Mouse (Mus musculus): Measurements from ENCODE around the gene Adcy5. TPM values are rescaled to one million over a fixed set of nuclear protein-coding genes. Genes with fewer than 3 reads are reported as not detected.

The Adcy5 gene
- polyA plus RNA-seq, 1 experiment from 2014 or later: 2.7 TPM

- Histone ChIP-seq H3K4me3 (replicated peaks) (no peak overlapping the region), H3K27ac (no peak overlapping the region), H3K36me3 (no peaks in the 10 kb centered on the region), H3K4me2 (no peak overlapping the region), H3K4me1 (replicated peaks) (peaks cover 8% of the 10 kb centered on the region), H3K27me3 (no peaks in the 10 kb centered on the region), H3K9ac (replicated peaks) (no peak overlapping the region), H3K9me3 (no peaks in the 10 kb centered on the region; the same call in 1 of the 2 replicates)
- no peak for ATAC-seq (ENCODE audit: insufficient number of reproducible peaks, insufficient read depth, low FRiP score, low TSS enrichment, low read depth)
- 79% methylated on average over 4 of the region's 4 CpGs for WGBS
These were observed 33.4 kb downstream of the Adcy5 start for GRCm38 (mm10) chr16:35188111-35188510.

- WGBS: 72% methylated on average over 11 of the region's 11 CpGs
- H3K9me3 ChIP-seq: no peaks in the 10 kb centered on the region; the same call in 1 of the 2 replicates
- H3K27me3 ChIP-seq: no peaks in the 10 kb centered on the region
- H3K36me3 ChIP-seq: no peaks in the 10 kb centered on the region
- peaks cover 17% of the 10 kb centered on the region for H3K4me1 ChIP-seq (replicated peaks)
- no peak overlapping the region for H3K4me2 ChIP-seq
- no peak overlapping the region for H3K9ac ChIP-seq (replicated peaks)
- no peak overlapping the region for H3K4me3 ChIP-seq (replicated peaks)
- no peak overlapping the region for H3K27ac ChIP-seq
- ATAC-seq (ENCODE audit: insufficient number of reproducible peaks, insufficient read depth, low FRiP score, low TSS enrichment, low read depth): no peak
These were observed 34.9 kb downstream of the Adcy5 start for GRCm38 (mm10) chr16:35189420-35190141.

- no peak overlapping the region for H3K9ac ChIP-seq (replicated peaks)
- no peaks in the 10 kb centered on the region for H3K36me3 ChIP-seq
- 79% methylated on average over 7 of the region's 7 CpGs for WGBS
- H3K27ac ChIP-seq: no peak overlapping the region
- ATAC-seq (ENCODE audit: insufficient number of reproducible peaks, insufficient read depth, low FRiP score, low TSS enrichment, low read depth): no peak
- no peaks in the 10 kb centered on the region for H3K27me3 ChIP-seq
- no peak overlapping the region for H3K4me2 ChIP-seq
- no peak overlapping the region for H3K4me3 ChIP-seq (replicated peaks)
- peaks cover 20% of the 10 kb centered on the region for H3K4me1 ChIP-seq (replicated peaks)
- no peaks in the 10 kb centered on the region; the same call in 1 of the 2 replicates for H3K9me3 ChIP-seq
These were observed 36.1 kb downstream of the Adcy5 start for GRCm38 (mm10) chr16:35190777-35191176.

GRCm38 (mm10) chr16:35191271-35191670 is 36.6 kb downstream of the Adcy5 start:
- no peak overlapping the region for H3K4me3 ChIP-seq (replicated peaks)
- no peak for ATAC-seq (ENCODE audit: insufficient number of reproducible peaks, insufficient read depth, low FRiP score, low TSS enrichment, low read depth)
- no peak overlapping the region for H3K27ac ChIP-seq
- H3K4me2 ChIP-seq: no peak overlapping the region
- no peaks in the 10 kb centered on the region; the same call in 1 of the 2 replicates for H3K9me3 ChIP-seq
- H3K4me1 ChIP-seq (replicated peaks): peaks cover 25% of the 10 kb centered on the region
- H3K9ac ChIP-seq (replicated peaks): no peak overlapping the region
- no peaks in the 10 kb centered on the region for H3K36me3 ChIP-seq
- H3K27me3 ChIP-seq: no peaks in the 10 kb centered on the region
- WGBS: 54% methylated on average over 7 of the region's 7 CpGs

GRCm38 (mm10) chr16:35192471-35192870 is 37.8 kb downstream of the Adcy5 start:
- H3K4me2 ChIP-seq: no peak overlapping the region

GRCm38 (mm10) chr16:35193357-35193756 is 38.7 kb downstream of the Adcy5 start:
- no peak for ATAC-seq (ENCODE audit: insufficient number of reproducible peaks, insufficient read depth, low FRiP score, low TSS enrichment, low read depth)
- WGBS: 46% methylated on average over 3 of the region's 3 CpGs
- Histone ChIP-seq H3K4me2 (no peak overlapping the region), H3K9me3 (no peaks in the 10 kb centered on the region), H3K4me1 (replicated peaks) (peaks cover 25% of the 10 kb centered on the region), H3K4me3 (replicated peaks) (no peak overlapping the region), H3K27me3 (no peaks in the 10 kb centered on the region), H3K27ac (no peak overlapping the region), H3K9ac (replicated peaks) (no peak overlapping the region), H3K36me3 (no peaks in the 10 kb centered on the region)

More at GRCm38 (mm10) chr16:35192471-35192870, 37.8 kb downstream of the Adcy5 start:
- H3K27ac ChIP-seq: no peak overlapping the region
- ATAC-seq (ENCODE audit: insufficient number of reproducible peaks, insufficient read depth, low FRiP score, low TSS enrichment, low read depth): no peak
- H3K36me3 ChIP-seq: no peaks in the 10 kb centered on the region
- no peak overlapping the region for H3K9ac ChIP-seq (replicated peaks)
- no peaks in the 10 kb centered on the region for H3K9me3 ChIP-seq
- H3K4me3 ChIP-seq (replicated peaks): no peak overlapping the region
- no peaks in the 10 kb centered on the region for H3K27me3 ChIP-seq
- 79% methylated on average over 4 of the region's 4 CpGs for WGBS
- peaks cover 25% of the 10 kb centered on the region for H3K4me1 ChIP-seq (replicated peaks)

- no peak overlapping the region for H3K9ac ChIP-seq (replicated peaks)
- 72% methylated on average over 6 of the region's 6 CpGs for WGBS
- ATAC-seq (ENCODE audit: insufficient number of reproducible peaks, insufficient read depth, low FRiP score, low TSS enrichment, low read depth): no peak
- H3K27ac ChIP-seq: no peak overlapping the region
- no peak overlapping the region for H3K4me2 ChIP-seq
- H3K9me3 ChIP-seq: no peaks in the 10 kb centered on the region
- H3K36me3 ChIP-seq: no peaks in the 10 kb centered on the region
- no peak overlapping the region for H3K4me3 ChIP-seq (replicated peaks)
- H3K4me1 ChIP-seq (replicated peaks): peaks cover 24% of the 10 kb centered on the region
- no peaks in the 10 kb centered on the region for H3K27me3 ChIP-seq
These were observed 45.2 kb downstream of the Adcy5 start for GRCm38 (mm10) chr16:35199721-35200431.

- no peaks in the 10 kb centered on the region for H3K36me3 ChIP-seq
- no peaks in the 10 kb centered on the region; the same call in 1 of the 2 replicates for H3K27me3 ChIP-seq
- no peak for ATAC-seq (ENCODE audit: insufficient number of reproducible peaks, insufficient read depth, low FRiP score, low TSS enrichment, low read depth)
- 71% methylated on average over 9 of the region's 9 CpGs for WGBS
- H3K4me3 ChIP-seq (replicated peaks): no peak overlapping the region
- H3K4me1 ChIP-seq (replicated peaks): peaks cover 29% of the 10 kb centered on the region
- no peak overlapping the region for H3K4me2 ChIP-seq
- H3K27ac ChIP-seq: no peak overlapping the region
- no peaks in the 10 kb centered on the region for H3K9me3 ChIP-seq
- no peak overlapping the region for H3K9ac ChIP-seq (replicated peaks)
These were observed 45.9 kb downstream of the Adcy5 start for GRCm38 (mm10) chr16:35200432-35201142.

GRCm38 (mm10) chr16:35201281-35201680 is 46.6 kb downstream of the Adcy5 start:
- Histone ChIP-seq H3K4me1 (replicated peaks) (peaks cover 29% of the 10 kb centered on the region), H3K27me3 (no peaks in the 10 kb centered on the region; the same call in 1 of the 2 replicates), H3K36me3 (no peaks in the 10 kb centered on the region), H3K9ac (replicated peaks) (no peak overlapping the region), H3K9me3 (no peaks in the 10 kb centered on the region), H3K4me2 (no peak overlapping the region), H3K4me3 (replicated peaks) (no peak overlapping the region), H3K27ac (no peak overlapping the region)
- ATAC-seq (ENCODE audit: insufficient number of reproducible peaks, insufficient read depth, low FRiP score, low TSS enrichment, low read depth): no peak
- WGBS: 72% methylated on average over 5 of the region's 5 CpGs

GRCm38 (mm10) chr16:35203511-35203910 is 48.8 kb downstream of the Adcy5 start:
- no peak overlapping the region for H3K9ac ChIP-seq (replicated peaks)
- no peaks in the 10 kb centered on the region for H3K9me3 ChIP-seq
- peaks cover 30% of the 10 kb centered on the region for H3K4me1 ChIP-seq (replicated peaks)
- no peaks in the 10 kb centered on the region; the same call in 1 of the 2 replicates for H3K27me3 ChIP-seq
- ATAC-seq (ENCODE audit: insufficient number of reproducible peaks, insufficient read depth, low FRiP score, low TSS enrichment, low read depth): no peak
- no peak overlapping the region for H3K4me2 ChIP-seq
- H3K36me3 ChIP-seq: no peaks in the 10 kb centered on the region
- no peak overlapping the region for H3K27ac ChIP-seq
- 34% methylated on average over 1 of the region's 1 CpGs for WGBS
- H3K4me3 ChIP-seq (replicated peaks): no peak overlapping the region

GRCm38 (mm10) chr16:35205681-35206080 is 51.0 kb downstream of the Adcy5 start:
- no peak for ATAC-seq (ENCODE audit: insufficient number of reproducible peaks, insufficient read depth, low FRiP score, low TSS enrichment, low read depth)
- 0 out of 2 replicates have a peak overlapping the region, but pooled peaks have one; percentile 17 for H3K27ac ChIP-seq
- H3K9ac ChIP-seq (replicated peaks): peak overlapping the region; percentile 34; the same call in 1 of the 2 replicates
- no peaks in the 10 kb centered on the region for H3K36me3 ChIP-seq
- WGBS: 50% methylated on average over 5 of the region's 5 CpGs
- H3K4me1 ChIP-seq (replicated peaks): peaks cover 39% of the 10 kb centered on the region
- H3K27me3 ChIP-seq: no peaks in the 10 kb centered on the region; the same call in none of the 2 replicates
- H3K9me3 ChIP-seq: no peaks in the 10 kb centered on the region
- no peak overlapping the region for H3K4me3 ChIP-seq (replicated peaks)
- H3K4me2 ChIP-seq: no peak overlapping the region
